12 mouse cellular contexts compared by ENCODE assay signal in genomic region chr6:39805916-39806315, GRCm38 (mm10). TPM values are rescaled to one million over a fixed set of nuclear protein-coding genes. Genes with fewer than 3 reads are reported as not detected.
DNase-seq lines count a peak whose midpoint lies in the region; ATAC-seq lines count a peak whose summit lies in the region.
"Had no signal": no experiment of that assay in that cellular context is flagged by ENCODE, and none has a peak within 500 bp of the region (broad histone marks: within the 10 kb centered on the region; RNA-seq: fewer than 3 reads in every experiment).

No protein-coding gene starts in this region.

- H3K27me3 ChIP-seq in forebrain, embryonic 14.5 days (replicated peaks; ENCODE audit: control insufficient read depth, insufficient read depth, low read length), result no peaks in the 10 kb centered on the region
- H3K27me3 ChIP-seq in forebrain, embryonic 15.5 days, result no peaks in the 10 kb centered on the region
- H3K27me3 ChIP-seq in hindbrain, embryonic 14.5 days (ENCODE audit: control insufficient read depth, insufficient read depth, low read length), result no peaks in the 10 kb centered on the region
- H3K27me3 ChIP-seq in neural tube, embryonic 13.5 days, result no peaks in the 10 kb centered on the region
- H3K27me3 ChIP-seq: liver, embryonic 15.5 days had no signal

- H3K9me3 ChIP-seq in forebrain, embryonic 14.5 days (replicated peaks; ENCODE audit: control insufficient read depth, low read length), result no peaks in the 10 kb centered on the region
- no peaks in the 10 kb centered on the region for H3K9me3 ChIP-seq in forebrain, embryonic 15.5 days
- no peaks in the 10 kb centered on the region for H3K9me3 ChIP-seq in hindbrain, embryonic 14.5 days (ENCODE audit: control insufficient read depth, low read length)
- H3K9me3 ChIP-seq in neural tube, embryonic 13.5 days, result no peaks in the 10 kb centered on the region
- H3K9me3 ChIP-seq: liver, embryonic 15.5 days had no signal

- 0 out of 2 replicates have a peak, but pooled peaks have one; percentile 18 for ATAC-seq in forebrain, embryonic 14.5 days
- no peak for ATAC-seq in forebrain, embryonic 15.5 days (replicated peaks)
- peak; percentile 38; the same call in 1 of the 2 replicates for ATAC-seq in hindbrain, embryonic 14.5 days (ENCODE audit: low FRiP score)
- ATAC-seq in neural tube, embryonic 13.5 days (ENCODE audit: low read depth), result peak; percentile 63; the same call in 1 of the 2 replicates

- H3K4me3 ChIP-seq in forebrain, embryonic 14.5 days (ENCODE audit: low read depth, low read length), result no peak overlapping the region
- H3K4me3 ChIP-seq in forebrain, embryonic 15.5 days, result no peak overlapping the region
- H3K4me3 ChIP-seq in hindbrain, embryonic 14.5 days (replicated peaks; ENCODE audit: low read length), result no peak overlapping the region
- no peak overlapping the region for H3K4me3 ChIP-seq in neural tube, embryonic 13.5 days
- H3K4me3 ChIP-seq: liver, embryonic 15.5 days had no signal

- WGBS in forebrain, embryonic 14.5 days, result 22% methylated on average over 3 of the region's 3 CpGs
- 20% methylated on average over 3 of the region's 3 CpGs for WGBS in forebrain, embryonic 15.5 days
- 23% methylated on average over 3 of the region's 3 CpGs for WGBS in hindbrain, embryonic 14.5 days
- WGBS in neural tube, embryonic 13.5 days, result 15% methylated on average over 3 of the region's 3 CpGs

- no peak overlapping the region for H3K9ac ChIP-seq in forebrain, embryonic 14.5 days (ENCODE audit: low read length)
- no peak overlapping the region for H3K9ac ChIP-seq in forebrain, embryonic 15.5 days (replicated peaks)
- no peak overlapping the region for H3K9ac ChIP-seq in hindbrain, embryonic 14.5 days
- no peak overlapping the region for H3K9ac ChIP-seq in neural tube, embryonic 13.5 days
- H3K9ac ChIP-seq: liver, embryonic 15.5 days had no signal

- H3K27ac ChIP-seq in forebrain, embryonic 14.5 days (ENCODE audit: low read depth, low read length), result peak overlapping the region; percentile 48; the same call in 1 of the 2 replicates
- H3K27ac ChIP-seq in forebrain, embryonic 15.5 days (replicated peaks), result no peak overlapping the region
- peak overlapping the region; percentile 60 for H3K27ac ChIP-seq in hindbrain, embryonic 14.5 days
- peak overlapping the region; percentile 82 for H3K27ac ChIP-seq in neural tube, embryonic 13.5 days (replicated peaks)
- H3K27ac ChIP-seq: liver, embryonic 15.5 days had no signal

- DNase-seq in forebrain, embryonic 14.5 days (ENCODE audit: low spot score), result peak; percentile 80
- DNase-seq in embryo, embryonic 10.5 days (ENCODE audit: low spot score), result peak; percentile 61
- DNase-seq in hindbrain, embryonic 14.5 days (ENCODE audit: low spot score), result peak; percentile 69
- DNase-seq in spleen, postnatal 36 days (ENCODE audit: low spot score in 2 of 2), result no peak
- no peak for DNase-seq in kidney, adult 18-20 months
- no peak for DNase-seq in adrenal gland, postnatal 4 days (ENCODE audit: low spot score in 2 of 2)
- DNase-seq: kidney, postnatal 14 days; lung, postnatal 4 days; thymus, postnatal 4 days had no signal

- H3K4me2 ChIP-seq in forebrain, embryonic 14.5 days (ENCODE audit: low read length), result no peak overlapping the region
- no peak overlapping the region for H3K4me2 ChIP-seq in forebrain, embryonic 15.5 days (replicated peaks)
- H3K4me2 ChIP-seq in hindbrain, embryonic 14.5 days (replicated peaks), result no peak overlapping the region
- no peak overlapping the region for H3K4me2 ChIP-seq in neural tube, embryonic 13.5 days
- H3K4me2 ChIP-seq: liver, embryonic 15.5 days had no signal

- peaks cover 17% of the 10 kb centered on the region for H3K36me3 ChIP-seq in forebrain, embryonic 14.5 days (ENCODE audit: control insufficient read depth, insufficient read depth, low read length)
- peaks cover 12% of the 10 kb centered on the region for H3K36me3 ChIP-seq in forebrain, embryonic 15.5 days
- peaks cover 24% of the 10 kb centered on the region for H3K36me3 ChIP-seq in hindbrain, embryonic 14.5 days (replicated peaks; ENCODE audit: control insufficient read depth, insufficient read depth)
- H3K36me3 ChIP-seq in neural tube, embryonic 13.5 days, result peaks cover 15% of the 10 kb centered on the region

- no peaks in the 10 kb centered on the region; the same call in 1 of the 2 replicates for H3K4me1 ChIP-seq in forebrain, embryonic 14.5 days (ENCODE audit: control insufficient read depth, insufficient read depth, low read length)
- peaks cover 26% of the 10 kb centered on the region for H3K4me1 ChIP-seq in forebrain, embryonic 15.5 days
- H3K4me1 ChIP-seq in hindbrain, embryonic 14.5 days (replicated peaks; ENCODE audit: control insufficient read depth, insufficient read depth, low read length), result peaks cover 18% of the 10 kb centered on the region
- H3K4me1 ChIP-seq in neural tube, embryonic 13.5 days (replicated peaks), result peaks cover 18% of the 10 kb centered on the region

RNA-seq across cellular contexts. Expression of gene Mrps33, which starts 4.9 kb away (rescaled TPM):
- 245 and 262 TPM in 2 replicates for polyA plus RNA-seq in forebrain, embryonic 14.5 days (2014; fragmentation: Nextera tagmentation; extraction: Ambion mirVana)
- 225 and 230 TPM in 2 replicates for polyA plus RNA-seq in forebrain, embryonic 15.5 days (2015; fragmentation: Nextera tagmentation; extraction: Ambion mirVana)
- 169 and 225 TPM in 2 replicates for polyA plus RNA-seq in hindbrain, embryonic 14.5 days (2014; fragmentation: Nextera tagmentation; extraction: Ambion mirVana)
- 196 and 215 TPM in 2 replicates for polyA plus RNA-seq in neural tube, embryonic 13.5 days (2015; fragmentation: Nextera tagmentation; extraction: Ambion mirVana)
- 10 to 100 TPM; 79.3 to 84.0 TPM for total RNA-seq in adrenal gland, postnatal 4 days (2021)

Comparison
In these comparisons a context has a peak if more than half of its experiments do, and no peak if none do; other contexts are left out.
1. DNase-seq: peak in forebrain, embryonic 14.5 days (single experiment), embryo, embryonic 10.5 days (single experiment) and hindbrain, embryonic 14.5 days (single experiment); none in spleen, postnatal 36 days (0 of 2), kidney, adult 18-20 months (single experiment) and adrenal gland, postnatal 4 days (0 of 2).